Mouse (Mus musculus): ENCODE measurements around the gene Plekha6.

DNA sequence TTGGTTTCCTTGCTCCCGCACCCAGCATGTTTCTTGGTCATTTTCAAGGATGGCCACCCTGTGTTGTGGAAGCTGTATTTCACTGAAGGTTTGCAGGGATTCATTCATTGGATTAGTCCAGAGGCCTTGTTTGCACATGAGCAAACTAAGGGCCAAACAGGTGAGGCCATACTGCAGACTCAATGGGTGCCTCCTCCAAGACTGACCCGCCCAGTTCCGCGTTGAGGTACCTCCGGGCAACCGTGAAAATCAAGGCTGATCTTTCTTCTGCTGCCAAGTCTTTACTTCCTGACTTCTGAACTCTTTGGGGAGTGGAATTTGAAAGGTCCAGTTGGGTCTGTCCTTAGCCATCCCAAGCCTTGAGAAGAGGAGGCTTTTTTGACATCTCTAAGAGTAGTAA lies 90.2 kb downstream of the Plekha6 start:
- TF ChIP-seq TAL1 (conservative IDR thresholded peaks at IDR 0.05; ENCODE audit: low read depth, low read length), result no peak
- no peak for TF ChIP-seq CTCF (IDR thresholded peaks at IDR 0.05; ENCODE audit: low read depth, low read length)
- no peak for TF ChIP-seq GATA1 (IDR thresholded peaks at IDR 0.05; ENCODE audit: borderline replicate concordance, low read length)
- no peak for TF ChIP-seq POLR2AphosphoS5 (IDR thresholded peaks at IDR 0.05; ENCODE audit: insufficient replicate concordance, low read depth, low read length)
- TF ChIP-seq GATA2 (IDR thresholded peaks at IDR 0.05; ENCODE audit: borderline replicate concordance, low read depth, low read length), result no peak

Measured in G1E (cell line).